Mouse (Mus musculus) G1E (cell line): ENCODE data around the gene Atp5b. TPM values are rescaled to one million over a fixed set of nuclear protein-coding genes. Genes with fewer than 3 reads are reported as not detected.
A peak's percentile ranks its signal among the peaks of the same experiment; 100 is the strongest.

ENCODE experiments used
- ATAC-seq: 2 replicates; pipeline ENCODE4 v1.8.0; 2016; ENCODE audit warnings: mild to moderate bottlenecking; ENCODE audit not compliant: insufficient number of reproducible peaks, poor library complexity, low FRiP score, severe bottlenecking; ENCODE audit errors: extremely low read depth
- DNase-seq: peaks from one replicate; pipeline ENCODE4 v3.0.0; 2012; ENCODE audit warnings: low spot score
- H3K27me3 ChIP-seq: 2 replicates; pipeline ENCODE4 v1.6.1; 2012; ENCODE audit warnings: mild to moderate bottlenecking, low read length, inconsistent platforms; ENCODE audit not compliant: insufficient read depth
- H3K36me3 ChIP-seq: replicated peaks from 2 replicates; pipeline ENCODE3; 2012; ENCODE audit warnings: mild to moderate bottlenecking, inconsistent platforms
- H3K4me1 ChIP-seq: 2 replicates; pipeline ENCODE4 v1.6.1; 2012; ENCODE audit warnings: low read depth, low read length, inconsistent platforms, mixed read lengths; ENCODE audit not compliant: insufficient read depth
- H3K4me3 ChIP-seq: 2 replicates; pipeline ENCODE4 v1.5.1; 2012; ENCODE audit warnings: low read depth, mild to moderate bottlenecking, inconsistent platforms, low read length, moderate library complexity, mixed read lengths
- H3K9me3 ChIP-seq: replicated peaks from 2 replicates; pipeline ENCODE4 v1.6.1; 2012; ENCODE audit warnings: inconsistent platforms
- CTCF ChIP-seq: IDR thresholded peaks from 2 replicates; pipeline ENCODE4 v1.5.1; 2012; ENCODE audit warnings: low read depth, low read length, inconsistent platforms, mixed read lengths
- GATA1 ChIP-seq: IDR thresholded peaks from 2 replicates; pipeline ENCODE4 v1.6.1; 2012; ENCODE audit warnings: borderline replicate concordance, low read length, inconsistent platforms, mixed read lengths
- GATA2 ChIP-seq: IDR thresholded peaks from 2 replicates; pipeline ENCODE4 v1.6.1; 2012; ENCODE audit warnings: low read depth, low read length, inconsistent platforms, borderline replicate concordance
- POLR2AphosphoS5 ChIP-seq: IDR thresholded peaks from 2 replicates; pipeline ENCODE4 v1.6.1; 2012; ENCODE audit warnings: low read depth, low read length, inconsistent platforms; ENCODE audit not compliant: insufficient replicate concordance
- TAL1 ChIP-seq: conservative IDR thresholded peaks from 2 replicates; pipeline ENCODE4 v1.6.1; 2012; ENCODE audit warnings: low read depth, low read length, inconsistent platforms, mixed read lengths
- polyA plus RNA-seq: library from polyadenylated mRNA; stranded (reverse); fragments of >175 nt; gene quantifications from 2 replicates; pipeline ENCODE4 v1.2.3, GENCODE M21; 2012
- total RNA-seq, 2 experiments: library from RNA; stranded (forward) in 1 of 2; stranded (reverse) in 1 of 2; fragments of 200-1000 nt in 1 of 2; fragments of >200 nt in 1 of 2; fragmentation: Nextera tagmentation in 1 of 2; gene quantifications; 2 replicates each; pipeline ENCODE4 v1.2.3; 2014 to 2017

Gene Atp5b
- total and polyA plus RNA-seq, 3 experiments: 1,412 to 2,974 (median 2,076) TPM

GRCm38 (mm10) chr10:128091564-128092505, 8.8 kb downstream of the Atp5b start, which contains the start of gene Baz2a:
TSS of gene Baz2a (plus strand) at chr10:128091577.
- no peaks in the 10 kb centered on the region for H3K9me3 ChIP-seq
- peaks cover 38% of the 10 kb centered on the region for H3K36me3 ChIP-seq
- DNase-seq (peak; percentile 75), ATAC-seq (peak; percentile 49)
- no peaks in the 10 kb centered on the region for H3K27me3 ChIP-seq
- peaks cover 80% of the 10 kb centered on the region for H3K4me1 ChIP-seq
- H3K4me3 ChIP-seq: peak within 1 kb of the TSS; percentile 89
- TF ChIP-seq CTCF: no peak
- no peak for TF ChIP-seq GATA2

GRCm38 (mm10) chr10:128092506-128093495, 9.7 kb downstream of the Atp5b start:
- Histone ChIP-seq H3K4me3 (peak overlapping the region; percentile 89), H3K27me3 (no peaks in the 10 kb centered on the region), H3K36me3 (peaks cover 30% of the 10 kb centered on the region), H3K4me1 (peaks cover 81% of the 10 kb centered on the region), H3K9me3 (no peaks in the 10 kb centered on the region)
- ATAC-seq: no peak
- DNase-seq: peak; percentile 83
- TF ChIP-seq TAL1: no peak
- no peak for TF ChIP-seq POLR2AphosphoS5
- no peak for TF ChIP-seq GATA2
- TF ChIP-seq GATA1: no peak
- TF ChIP-seq CTCF: no peak

- TF ChIP-seq POLR2AphosphoS5 (no peak), GATA2 (no peak)
- Histone ChIP-seq H3K27me3 (no peaks in the 10 kb centered on the region), H3K9me3 (no peaks in the 10 kb centered on the region), H3K4me1 (peaks cover 81% of the 10 kb centered on the region), H3K36me3 (peaks cover 21% of the 10 kb centered on the region), H3K4me3 (peak overlapping the region; percentile 89)
- DNase-seq (peak; percentile 45), ATAC-seq (no peak)
These were observed 10.6 kb downstream of the Atp5b start for GRCm38 (mm10) chr10:128093496-128094294.

- H3K4me1 ChIP-seq: peaks cover 77% of the 10 kb centered on the region
- peak; percentile 86 for DNase-seq
- peaks cover 17% of the 10 kb centered on the region for H3K36me3 ChIP-seq
- H3K27me3 ChIP-seq: no peaks in the 10 kb centered on the region
- peak overlapping the region; percentile 89 for H3K4me3 ChIP-seq
- no peaks in the 10 kb centered on the region for H3K9me3 ChIP-seq
- no peak for TF ChIP-seq GATA2
- TF ChIP-seq POLR2AphosphoS5: no peak
- ATAC-seq: peak; percentile 69
These were observed 11.4 kb downstream of the Atp5b start for GRCm38 (mm10) chr10:128094340-128094968.

GRCm38 (mm10) chr10:128095003-128095636, 12.0 kb downstream of the Atp5b start:
- Histone ChIP-seq H3K4me3 (peak overlapping the region; percentile 89; the same call in 1 of the 2 replicates), H3K27me3 (no peaks in the 10 kb centered on the region), H3K4me1 (peaks cover 72% of the 10 kb centered on the region), H3K36me3 (peaks cover 16% of the 10 kb centered on the region), H3K9me3 (no peaks in the 10 kb centered on the region)
- DNase-seq (no peak), ATAC-seq (no peak)
- no peak for TF ChIP-seq GATA1
- no peak for TF ChIP-seq GATA2
- TF ChIP-seq POLR2AphosphoS5: no peak
